Mouse (Mus musculus) G1E (cell line): ENCODE data around the gene Gjb5. TPM values are rescaled to one million over a fixed set of nuclear protein-coding genes. Genes with fewer than 3 reads are reported as not detected.

ENCODE experiments used
- ATAC-seq: 2 replicates; pipeline ENCODE4 v1.8.0; 2016; ENCODE audit warnings: mild to moderate bottlenecking; ENCODE audit not compliant: insufficient number of reproducible peaks, poor library complexity, low FRiP score, severe bottlenecking; ENCODE audit errors: extremely low read depth
- DNase-seq: peaks from one replicate; pipeline ENCODE4 v3.0.0; 2012; ENCODE audit warnings: low spot score
- H3K27me3 ChIP-seq: 2 replicates; pipeline ENCODE4 v1.6.1; 2012; ENCODE audit warnings: mild to moderate bottlenecking, low read length, inconsistent platforms; ENCODE audit not compliant: insufficient read depth
- H3K36me3 ChIP-seq: replicated peaks from 2 replicates; pipeline ENCODE3; 2012; ENCODE audit warnings: mild to moderate bottlenecking, inconsistent platforms
- H3K4me1 ChIP-seq: 2 replicates; pipeline ENCODE4 v1.6.1; 2012; ENCODE audit warnings: low read depth, low read length, inconsistent platforms, mixed read lengths; ENCODE audit not compliant: insufficient read depth
- H3K4me3 ChIP-seq: 2 replicates; pipeline ENCODE4 v1.5.1; 2012; ENCODE audit warnings: low read depth, mild to moderate bottlenecking, inconsistent platforms, low read length, moderate library complexity, mixed read lengths
- H3K9me3 ChIP-seq: replicated peaks from 2 replicates; pipeline ENCODE4 v1.6.1; 2012; ENCODE audit warnings: inconsistent platforms
- CTCF ChIP-seq: IDR thresholded peaks from 2 replicates; pipeline ENCODE4 v1.5.1; 2012; ENCODE audit warnings: low read depth, low read length, inconsistent platforms, mixed read lengths
- GATA1 ChIP-seq: IDR thresholded peaks from 2 replicates; pipeline ENCODE4 v1.6.1; 2012; ENCODE audit warnings: borderline replicate concordance, low read length, inconsistent platforms, mixed read lengths
- GATA2 ChIP-seq: IDR thresholded peaks from 2 replicates; pipeline ENCODE4 v1.6.1; 2012; ENCODE audit warnings: low read depth, low read length, inconsistent platforms, borderline replicate concordance
- POLR2AphosphoS5 ChIP-seq: IDR thresholded peaks from 2 replicates; pipeline ENCODE4 v1.6.1; 2012; ENCODE audit warnings: low read depth, low read length, inconsistent platforms; ENCODE audit not compliant: insufficient replicate concordance
- TAL1 ChIP-seq: conservative IDR thresholded peaks from 2 replicates; pipeline ENCODE4 v1.6.1; 2012; ENCODE audit warnings: low read depth, low read length, inconsistent platforms, mixed read lengths
- polyA plus RNA-seq: library from polyadenylated mRNA; stranded (reverse); fragments of >175 nt; gene quantifications from 2 replicates; pipeline ENCODE4 v1.2.3, GENCODE M21; 2012
- total RNA-seq, 2 experiments: library from RNA; stranded (forward) in 1 of 2; stranded (reverse) in 1 of 2; fragments of 200-1000 nt in 1 of 2; fragments of >200 nt in 1 of 2; fragmentation: Nextera tagmentation in 1 of 2; gene quantifications; 2 replicates each; pipeline ENCODE4 v1.2.3; 2014 to 2017

Gene Gjb5
- total and polyA plus RNA-seq, 3 experiments, result 0.27 TPM; not detected in 2

DNA sequence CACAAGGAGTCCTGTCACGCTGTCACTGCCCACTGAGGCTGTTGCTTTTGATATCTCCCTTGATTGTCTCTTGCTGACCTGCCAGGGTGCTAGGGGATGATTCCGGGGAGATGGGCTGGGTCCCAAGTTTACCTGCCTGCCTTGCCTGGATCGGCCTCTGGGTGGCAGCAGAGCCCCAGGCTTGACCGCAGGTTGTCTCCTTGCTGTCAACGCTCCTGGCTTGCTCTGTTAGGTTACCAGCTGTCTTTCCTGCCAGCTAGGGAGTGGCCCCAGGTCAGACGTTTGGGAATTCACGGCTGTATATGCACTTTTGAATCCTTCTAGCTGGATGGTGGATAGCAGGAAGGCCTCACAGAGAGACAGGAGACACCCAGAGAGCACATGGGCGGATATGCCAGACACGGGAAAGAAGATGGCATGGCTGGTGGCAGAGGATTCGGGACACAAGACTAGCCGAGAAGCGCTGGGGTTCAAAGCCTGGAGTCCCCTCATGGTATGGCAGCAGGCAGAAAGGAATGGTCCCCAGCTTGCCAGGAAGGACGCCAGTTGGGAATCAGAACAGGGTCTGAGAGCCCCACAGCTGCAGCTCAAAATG lies 10.5 kb upstream of the Gjb5 start:
- no peaks in the 10 kb centered on the region for H3K36me3 ChIP-seq
- ATAC-seq, result no peak
- H3K27me3 ChIP-seq, result no peaks in the 10 kb centered on the region
- TF ChIP-seq TAL1, result no peak
- no peak for TF ChIP-seq GATA1
- no peak for TF ChIP-seq POLR2AphosphoS5
- TF ChIP-seq GATA2, result no peak
- TF ChIP-seq CTCF, result no peak
- H3K4me1 ChIP-seq, result no peaks in the 10 kb centered on the region
- DNase-seq, result no peak
- H3K4me3 ChIP-seq, result no peak overlapping the region; the same call in 1 of the 2 replicates
- peaks cover 86% of the 10 kb centered on the region for H3K9me3 ChIP-seq

DNA sequence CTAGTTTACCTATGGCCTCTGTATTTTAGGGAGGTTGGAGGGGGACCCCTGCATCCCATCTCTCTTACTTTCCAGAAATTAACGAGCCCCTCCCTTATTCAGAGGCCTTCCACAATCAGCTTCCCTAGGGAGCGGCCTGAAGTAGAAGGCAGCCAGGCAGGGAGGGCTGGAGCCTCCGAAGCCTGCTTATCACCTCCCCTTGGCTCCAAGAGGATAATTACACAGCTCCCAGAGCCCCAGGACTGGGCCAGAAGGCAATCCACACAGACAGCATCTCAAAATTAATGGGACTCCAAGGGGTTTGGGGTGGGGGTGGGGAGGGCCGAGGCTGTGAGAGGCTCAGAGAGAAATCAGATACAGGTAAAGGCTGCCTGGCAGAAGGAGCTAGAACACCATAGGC lies 7.9 kb upstream of the Gjb5 start:
- no peak for TF ChIP-seq POLR2AphosphoS5
- no peak for TF ChIP-seq TAL1
- H3K27me3 ChIP-seq, result no peaks in the 10 kb centered on the region
- no peak overlapping the region for H3K4me3 ChIP-seq
- H3K36me3 ChIP-seq, result no peaks in the 10 kb centered on the region
- DNase-seq, result no peak
- no peaks in the 10 kb centered on the region for H3K4me1 ChIP-seq
- H3K9me3 ChIP-seq, result peaks cover 84% of the 10 kb centered on the region
- ATAC-seq, result no peak

DNA sequence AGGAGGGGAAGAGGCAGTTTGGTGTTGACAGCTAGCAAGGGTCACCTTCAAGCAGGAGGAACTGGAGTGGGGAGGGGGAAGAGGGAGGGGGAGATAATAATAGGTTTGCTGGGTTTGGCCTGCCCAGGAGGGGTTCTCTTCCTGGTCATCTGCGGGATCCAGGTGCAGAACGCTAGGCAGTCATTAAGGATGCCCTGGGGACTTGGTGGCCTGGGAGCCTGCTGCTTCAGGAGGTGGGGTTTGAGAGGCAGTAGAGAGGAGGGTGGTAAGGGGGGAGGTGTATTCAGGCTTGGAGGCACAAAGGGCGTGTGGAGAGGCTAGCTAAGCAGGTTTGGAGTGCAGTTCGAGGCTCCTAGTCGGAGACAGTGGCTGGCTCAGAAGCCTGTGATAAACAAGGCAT lies 7.5 kb upstream of the Gjb5 start:
- ATAC-seq (no peak), DNase-seq (no peak)
- H3K36me3 ChIP-seq, result no peaks in the 10 kb centered on the region
- H3K4me1 ChIP-seq, result no peaks in the 10 kb centered on the region
- H3K4me3 ChIP-seq, result no peak overlapping the region
- TF ChIP-seq GATA1 (no peak), POLR2AphosphoS5 (no peak), CTCF (no peak), GATA2 (no peak)
- peaks cover 85% of the 10 kb centered on the region for H3K9me3 ChIP-seq
- H3K27me3 ChIP-seq, result no peaks in the 10 kb centered on the region

DNA sequence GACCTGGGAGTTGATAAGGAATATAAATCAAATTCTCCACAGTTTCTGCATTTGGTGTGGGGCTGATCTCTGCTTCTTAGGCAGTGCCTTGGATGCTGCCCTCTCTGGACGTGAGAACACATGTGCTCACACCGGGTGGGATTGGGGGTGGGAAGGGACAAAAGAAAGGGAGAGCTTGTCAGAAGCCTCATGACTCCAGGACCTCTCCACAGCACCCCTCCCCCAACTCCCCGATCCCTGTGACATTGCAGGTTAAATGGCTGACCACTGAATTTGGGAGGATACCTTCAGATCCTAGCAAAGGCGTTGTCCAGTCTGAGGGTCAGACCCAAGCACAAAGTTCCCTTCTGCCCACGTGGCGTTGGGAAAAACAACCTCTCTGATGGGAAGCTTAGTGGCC lies 6.5 kb upstream of the Gjb5 start:
- Histone ChIP-seq H3K27me3 (no peaks in the 10 kb centered on the region), H3K9me3 (peaks cover 87% of the 10 kb centered on the region), H3K4me3 (no peak overlapping the region), H3K36me3 (no peaks in the 10 kb centered on the region), H3K4me1 (no peaks in the 10 kb centered on the region)
- TF ChIP-seq GATA1, result no peak
- no peak for TF ChIP-seq TAL1
- TF ChIP-seq GATA2, result no peak
- no peak for TF ChIP-seq POLR2AphosphoS5
- no peak for TF ChIP-seq CTCF
- no peak for DNase-seq
- no peak for ATAC-seq

DNA sequence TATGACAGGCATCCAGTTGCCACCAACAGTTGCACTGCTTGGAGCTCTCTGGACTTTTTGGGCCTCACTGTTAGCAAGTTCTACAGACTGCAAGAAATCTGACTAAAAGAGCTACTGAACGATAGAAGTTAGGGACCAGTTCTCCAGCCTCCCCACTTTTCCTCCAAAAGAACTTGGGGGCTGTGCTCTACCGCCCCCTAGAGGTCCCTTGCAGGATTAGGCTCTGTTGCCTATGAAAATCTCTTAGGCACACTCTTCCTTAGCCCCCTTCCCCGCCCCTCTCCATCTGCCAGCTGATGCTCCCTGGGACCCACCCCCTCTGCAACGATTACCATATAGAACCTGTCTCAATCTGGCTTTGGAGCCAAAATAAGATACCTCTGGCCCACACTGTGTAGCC lies 5.3 kb upstream of the Gjb5 start:
- no peak for ATAC-seq
- no peak for DNase-seq

DNA sequence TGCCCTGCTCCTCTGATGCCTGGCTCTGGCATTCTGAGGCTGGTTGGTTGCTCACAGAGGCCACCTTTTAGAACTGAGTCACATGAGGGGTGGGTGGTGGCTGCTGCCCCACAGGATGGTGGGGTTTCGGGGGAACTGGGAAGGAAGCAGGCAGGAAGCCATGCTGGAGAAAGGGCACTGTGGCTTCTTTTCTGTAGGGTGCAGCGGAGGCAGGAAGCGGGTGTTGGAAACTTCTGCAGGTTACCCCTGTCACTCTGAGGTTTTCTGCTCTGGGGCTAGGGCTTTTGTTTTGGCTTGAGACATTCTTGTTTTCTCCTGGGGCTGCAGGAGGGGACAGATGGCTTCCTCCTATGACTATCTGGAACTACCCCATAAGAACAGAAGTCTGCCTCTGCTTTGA lies 4.5 kb upstream of the Gjb5 start:
- Histone ChIP-seq H3K9me3 (peaks cover 89% of the 10 kb centered on the region), H3K4me3 (no peak overlapping the region), H3K36me3 (no peaks in the 10 kb centered on the region), H3K27me3 (no peaks in the 10 kb centered on the region), H3K4me1 (no peaks in the 10 kb centered on the region)
- TF ChIP-seq CTCF, result no peak
- TF ChIP-seq GATA2, result no peak
- no peak for TF ChIP-seq GATA1
- no peak for TF ChIP-seq TAL1
- TF ChIP-seq POLR2AphosphoS5, result no peak
- ATAC-seq (no peak), DNase-seq (no peak)

More for the DNA sequence above, 5.3 kb upstream of the Gjb5 start:
- Histone ChIP-seq H3K27me3 (no peaks in the 10 kb centered on the region), H3K4me3 (no peak overlapping the region), H3K4me1 (no peaks in the 10 kb centered on the region), H3K9me3 (peaks cover 87% of the 10 kb centered on the region), H3K36me3 (no peaks in the 10 kb centered on the region)
- TF ChIP-seq CTCF (no peak), GATA2 (no peak), TAL1 (no peak), GATA1 (no peak), POLR2AphosphoS5 (no peak)
